Mouse (Mus musculus) ovary, adult 18-20 months (tissue): ENCODE results near the gene Man1b1.
A peak's percentile ranks its signal among the peaks of the same experiment; 100 is the strongest.

Experiments
- DNase-seq: peaks from one replicate; pipeline ENCODE4 v3.0.0; 2022; ENCODE audit warnings: low spot score, mixed read lengths

Man1b1 gene

DNA sequence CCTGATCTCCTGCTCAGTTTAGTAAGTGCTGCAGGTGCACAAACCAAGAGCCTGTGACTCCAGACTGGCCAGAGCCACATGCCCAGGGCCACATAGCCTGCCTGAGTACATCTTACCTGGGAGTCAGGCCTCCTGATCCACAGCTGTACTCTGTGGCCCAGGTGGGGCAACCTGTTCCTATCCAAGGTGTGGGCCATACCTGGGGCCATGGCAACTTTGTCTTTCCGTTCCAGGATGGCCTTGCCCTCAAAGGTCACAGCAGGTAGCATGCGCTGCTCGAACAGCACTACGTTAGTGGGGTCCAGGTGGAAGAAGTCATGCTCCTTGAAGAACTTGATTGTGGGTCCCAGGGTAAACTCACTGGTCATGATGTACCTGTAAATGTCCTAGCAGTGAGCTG is 32.2 kb downstream of the Man1b1 start:
- no peak for DNase-seq

DNA sequence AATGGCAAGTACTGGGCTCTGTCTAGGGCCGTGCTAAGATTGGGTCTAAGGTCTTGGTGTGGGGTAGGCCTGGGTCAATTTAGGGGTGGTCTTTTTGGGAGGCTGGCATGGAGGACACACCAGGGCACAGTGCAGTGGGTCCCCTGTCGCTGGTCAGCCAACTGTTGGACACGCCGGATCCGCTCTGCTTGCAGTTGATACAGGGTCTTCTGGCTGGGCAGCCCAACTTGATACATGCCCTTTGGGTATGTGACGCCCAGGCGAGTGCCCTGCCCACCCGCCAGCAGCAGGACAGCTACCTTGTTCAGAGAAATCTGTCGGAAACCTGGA is 32.6 kb downstream of the Man1b1 start:
- DNase-seq, result no peak

DNA sequence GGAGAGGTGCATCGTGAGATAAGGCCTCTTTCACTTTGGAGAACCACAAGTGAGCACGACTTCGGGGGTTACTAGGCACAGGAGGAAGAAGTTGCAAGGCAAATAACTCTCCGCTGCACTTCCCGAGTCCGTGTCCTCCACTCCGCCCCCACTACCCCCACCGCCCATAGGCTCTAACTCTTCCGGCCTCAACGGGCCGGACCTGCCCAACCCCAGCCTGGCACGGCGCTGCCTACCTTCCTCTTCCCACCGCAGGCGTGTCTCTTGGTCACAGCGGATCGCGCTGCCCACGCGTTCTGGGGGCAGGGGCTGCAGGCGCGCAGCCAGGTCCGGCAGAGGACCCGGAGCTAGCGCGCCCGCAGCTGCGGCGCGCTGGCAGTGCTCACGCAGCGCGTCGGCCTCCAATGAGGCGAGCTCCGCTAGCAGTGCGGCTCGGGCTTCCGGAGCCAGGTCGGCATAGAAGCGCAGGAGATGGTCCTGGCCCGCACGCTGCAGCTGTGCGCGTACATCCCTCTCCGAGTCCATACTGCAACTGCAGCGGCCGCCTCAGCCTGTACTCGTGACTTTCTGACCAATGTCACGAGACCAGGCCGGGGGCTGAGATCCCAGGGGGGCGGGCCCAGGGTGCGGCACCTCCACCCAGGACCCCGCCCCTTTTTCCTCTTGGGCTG is 33.1 kb downstream of the Man1b1 start, which contains the start of gene Uap1l1:
Uap1l1 (minus strand) TSS at position 592 of the 671 bp plus-strand sequence.
- DNase-seq, result peak; percentile 78

DNA sequence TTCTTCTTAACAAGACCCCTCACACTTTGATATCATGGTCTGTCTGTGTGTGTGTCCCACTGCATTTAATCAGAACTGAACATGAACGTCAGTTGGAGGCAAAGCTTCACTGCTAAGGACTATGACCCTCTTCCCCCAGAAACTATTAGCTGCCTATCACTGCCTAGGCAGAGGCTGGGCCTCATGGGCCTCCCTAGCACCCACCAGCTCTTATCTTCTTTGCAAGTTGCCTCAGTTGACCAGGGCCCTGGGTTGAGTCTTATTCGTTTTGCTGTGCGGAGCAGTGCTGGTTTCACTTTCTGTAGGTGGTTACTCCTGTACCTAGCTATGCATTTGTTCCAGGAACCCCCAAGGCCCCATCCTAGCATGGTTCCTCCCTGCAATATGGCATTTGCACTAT is 37.9 kb downstream of the Man1b1 start:
- DNase-seq, result no peak

DNA sequence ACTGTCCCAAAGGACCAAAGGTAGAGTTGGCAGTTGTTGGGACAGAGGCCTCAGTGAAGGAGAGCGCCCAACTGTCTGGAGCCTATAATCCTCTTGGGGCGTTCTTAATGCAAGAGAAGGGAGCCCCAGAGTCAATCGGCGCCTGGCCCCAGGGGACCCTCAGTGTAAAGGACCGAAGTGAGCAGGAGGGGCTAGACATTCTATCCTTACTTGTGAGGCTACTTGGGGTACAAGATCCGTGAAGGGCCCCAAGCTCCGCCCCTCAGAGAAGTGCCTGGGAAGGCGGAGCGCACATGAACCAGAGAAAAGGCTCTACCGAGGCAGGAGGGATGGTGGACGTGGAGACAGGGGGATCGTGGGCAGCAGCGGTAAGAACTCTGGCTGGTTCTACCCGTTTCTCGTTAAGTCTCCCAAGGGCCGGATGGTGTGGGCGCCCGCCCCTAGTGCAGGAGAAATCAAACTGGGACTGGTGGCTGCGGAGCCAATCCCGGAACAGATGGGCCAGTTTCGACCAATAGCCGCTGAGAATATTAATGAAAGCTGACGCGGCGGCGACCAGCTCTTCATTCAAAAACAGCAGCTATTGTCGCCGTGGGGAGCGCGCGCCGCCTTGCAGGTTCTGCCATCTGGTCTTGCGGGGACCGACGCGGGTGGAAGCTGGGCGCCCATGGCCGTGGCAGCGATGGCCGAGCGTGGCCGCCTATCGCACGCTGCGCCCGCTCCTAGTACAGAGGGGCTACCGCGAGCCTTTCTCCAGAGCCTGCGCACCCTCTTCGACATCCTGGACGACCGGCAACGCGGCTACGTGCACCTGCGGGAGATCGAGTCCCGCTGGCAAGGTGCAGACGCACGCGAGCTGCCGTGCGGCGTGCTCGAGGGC is 39.9 kb downstream of the Man1b1 start, which contains the start of gene Sapcd2:
Sapcd2 (plus strand) TSS at position 558 of the 880 bp plus-strand sequence.
- DNase-seq, result peak; percentile 75

DNA sequence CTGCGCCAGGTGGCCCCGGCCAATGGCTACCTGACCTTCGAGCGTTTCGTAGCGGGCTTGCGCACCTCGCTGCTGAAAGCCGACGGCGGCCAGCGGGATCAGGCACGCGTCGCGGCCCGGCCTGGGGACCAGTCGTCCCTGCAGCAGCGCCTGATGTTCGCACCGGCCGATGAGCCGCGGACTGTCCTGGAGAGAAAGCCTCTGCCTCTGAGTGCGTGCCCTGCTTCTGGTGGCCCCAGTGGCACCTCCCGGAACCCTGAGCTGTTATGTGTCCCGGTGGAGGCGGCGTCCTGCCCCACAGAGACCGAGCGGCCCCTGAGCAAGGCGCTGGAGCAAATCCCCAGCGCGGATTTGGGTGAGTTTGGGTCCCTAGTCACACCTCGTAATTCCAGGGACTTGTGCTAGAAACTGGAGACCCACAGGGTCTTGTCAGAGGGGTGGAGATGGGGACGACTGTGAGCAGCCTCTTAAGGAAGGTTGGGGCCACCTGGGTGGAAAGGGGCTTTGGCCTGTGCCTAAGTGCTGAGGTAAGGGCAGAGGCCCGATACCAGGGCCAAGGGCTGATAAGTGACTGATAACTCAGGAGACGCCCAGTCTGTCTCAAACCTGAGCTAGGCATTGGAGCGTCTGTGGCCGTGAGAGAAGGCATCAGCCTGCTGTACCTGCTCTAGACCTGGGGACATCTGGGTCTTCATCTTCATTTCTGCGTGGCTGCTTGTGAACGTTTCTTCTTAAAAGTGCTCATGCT is 40.7 kb downstream of the Man1b1 start:
- no peak for DNase-seq

DNA sequence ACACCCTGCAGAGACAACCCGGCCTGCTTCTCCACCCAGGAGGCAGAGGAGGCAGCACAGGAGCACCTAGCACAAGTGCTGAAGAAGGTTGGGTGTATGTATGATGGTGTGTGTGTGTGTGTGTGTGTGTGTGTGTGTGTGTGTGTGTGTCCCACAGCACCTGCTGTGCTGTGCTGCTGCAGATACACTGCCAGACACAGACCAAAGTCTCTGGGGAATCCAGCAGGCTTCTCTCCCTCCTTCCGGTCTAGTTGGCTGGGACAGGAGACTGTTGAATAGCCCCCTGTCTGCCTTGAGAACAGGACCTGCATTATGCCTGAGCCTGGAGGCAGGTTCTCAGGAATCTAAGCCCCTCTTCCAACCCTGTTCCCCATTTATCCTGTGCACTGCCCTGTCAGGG is 41.3 kb downstream of the Man1b1 start:
- no peak for DNase-seq

DNA sequence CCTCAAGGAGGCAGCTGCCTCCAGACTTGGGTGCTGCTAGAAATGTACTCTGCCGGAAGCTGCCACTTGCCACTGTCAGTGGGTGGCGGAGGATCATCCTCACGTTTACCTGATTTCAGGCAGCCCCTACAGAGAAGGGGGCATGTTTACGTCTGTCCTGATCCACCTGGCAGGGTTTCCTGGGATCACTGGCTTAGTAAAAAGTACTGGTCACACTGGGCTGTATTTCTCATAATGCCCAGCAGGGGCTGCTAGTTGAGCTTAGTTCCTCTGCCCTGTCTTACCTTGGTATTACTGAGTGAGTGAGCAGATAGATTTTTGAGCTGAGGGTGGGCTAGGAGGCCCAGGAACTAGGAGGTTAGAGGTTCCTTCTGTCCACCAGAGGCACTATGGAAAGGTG is 44.5 kb downstream of the Man1b1 start:
- DNase-seq, result no peak

DNA sequence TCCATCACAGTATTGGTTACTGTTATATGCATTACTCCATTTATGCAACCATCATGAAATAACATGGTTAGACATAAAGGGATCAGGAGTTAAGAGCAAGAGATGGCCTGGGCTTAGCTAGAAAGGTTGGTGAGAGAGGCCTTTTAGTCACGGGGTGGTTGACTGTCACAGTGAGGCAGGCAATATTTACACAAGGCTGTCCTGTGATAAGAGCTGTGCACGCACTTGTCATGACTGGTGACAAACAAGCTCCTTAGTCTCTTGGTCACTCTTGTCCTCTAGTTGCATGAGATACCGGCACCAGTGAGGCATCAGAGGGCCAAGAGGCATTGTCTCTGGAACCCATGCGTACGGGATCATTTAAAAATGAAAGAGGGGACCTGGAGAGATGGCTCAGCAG is 52.4 kb downstream of the Man1b1 start:
- DNase-seq, result no peak

DNA sequence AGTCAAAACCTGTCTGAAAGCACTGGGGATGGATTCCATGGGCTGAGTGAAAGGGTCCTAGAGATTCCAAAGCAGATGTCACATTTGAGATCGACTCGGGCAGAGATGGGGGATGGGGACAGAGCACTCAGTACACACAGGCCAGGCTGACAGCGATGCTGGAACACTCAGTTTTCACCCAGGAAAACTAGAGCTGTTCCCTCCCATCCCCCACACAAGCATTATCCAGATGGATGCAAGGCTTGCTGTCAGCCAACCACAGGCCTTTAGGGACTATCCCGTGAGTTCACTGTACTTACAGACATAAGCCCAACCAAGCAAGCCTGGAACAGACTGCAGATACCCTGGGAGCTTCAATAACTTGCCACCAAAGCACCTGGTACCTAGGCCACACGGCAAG is 59.1 kb downstream of the Man1b1 start:
- no peak for DNase-seq

DNA sequence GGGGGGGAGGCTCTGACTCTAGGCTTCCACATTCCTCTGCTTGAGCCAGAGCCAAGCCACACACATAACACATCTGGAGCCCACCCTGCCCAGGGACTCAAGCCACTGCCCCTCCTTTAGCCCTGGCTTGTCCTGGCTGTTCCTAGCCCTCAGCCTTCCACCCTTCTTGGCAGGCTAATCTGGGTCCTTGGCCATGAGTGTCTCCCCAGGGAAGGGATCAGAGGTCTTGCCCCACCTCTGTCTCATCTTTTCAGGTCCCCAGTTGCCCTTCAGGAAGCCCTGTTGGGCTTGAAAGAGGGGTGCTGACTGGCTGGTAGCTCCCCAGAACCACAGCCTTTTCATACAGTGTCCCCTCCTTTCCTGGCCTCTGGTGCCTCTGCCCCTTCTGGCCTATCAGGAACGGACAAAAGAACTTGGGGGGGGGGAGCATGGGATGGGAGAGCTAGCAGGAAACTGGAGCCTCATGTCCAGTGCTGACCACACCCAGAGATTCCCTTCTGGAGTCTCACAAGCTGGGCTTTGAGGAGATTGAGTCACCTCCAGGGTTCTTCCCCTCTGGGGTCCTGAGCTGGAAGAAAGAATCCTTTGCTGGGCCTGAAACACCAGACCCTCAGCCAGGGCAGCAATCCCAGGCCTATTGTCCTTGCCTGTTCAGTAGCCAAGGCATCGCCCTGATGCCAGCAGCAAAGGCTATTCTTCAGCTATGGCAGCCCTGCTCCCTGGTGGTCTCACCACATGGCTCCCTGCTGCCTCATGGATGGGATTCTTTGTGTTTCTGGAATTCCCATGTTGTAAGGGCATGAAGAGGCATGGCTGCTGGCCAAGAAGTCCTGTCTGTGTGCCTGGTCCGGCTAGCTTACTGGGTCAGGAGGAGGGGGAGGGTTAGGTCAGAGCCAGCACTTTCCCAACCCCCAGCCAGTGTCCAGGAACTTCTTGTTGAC is 62.4 kb downstream of the Man1b1 start:
- DNase-seq, result no peak

DNA sequence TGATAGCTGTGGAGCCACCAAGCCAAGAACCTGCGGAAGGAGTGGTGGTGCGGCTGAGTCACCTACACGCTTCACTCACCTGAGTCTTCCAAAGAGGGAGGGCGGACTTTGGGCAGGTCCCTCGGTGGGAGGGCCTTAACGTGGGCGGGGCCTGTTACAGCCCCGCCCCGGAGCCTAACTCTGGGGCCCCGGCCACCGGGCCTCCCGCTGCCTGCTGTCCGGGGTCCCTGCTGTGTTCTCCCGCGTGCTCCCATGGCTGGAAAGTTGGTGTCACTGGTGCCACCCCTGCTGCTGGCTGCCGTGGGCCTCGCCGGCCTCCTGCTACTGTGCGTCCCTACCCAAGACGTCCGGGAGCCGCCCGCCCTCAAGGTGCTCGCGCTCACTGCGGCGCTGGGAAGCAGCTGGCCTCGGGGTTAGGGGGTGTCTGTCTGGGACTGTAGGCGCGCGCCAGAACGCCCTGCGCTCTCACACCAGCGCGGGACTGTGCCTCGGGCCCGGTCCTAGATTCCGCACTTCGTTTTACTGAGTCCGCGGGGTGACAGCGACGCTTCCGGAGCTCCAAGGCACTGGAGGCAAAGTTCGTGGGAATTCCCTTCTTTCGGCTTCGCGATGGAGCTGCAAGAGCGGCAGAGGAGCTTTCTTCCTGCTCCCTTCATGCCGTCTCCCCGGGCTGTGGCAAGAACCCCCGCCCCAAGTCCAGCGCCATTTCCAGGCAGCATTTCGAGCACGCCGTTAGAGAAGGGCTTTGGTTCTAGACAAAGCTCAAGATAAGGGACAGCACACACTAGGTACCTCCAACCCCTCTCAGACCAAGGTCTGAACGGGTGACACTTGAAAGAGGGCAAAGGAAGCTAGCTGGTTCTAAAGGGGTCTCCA is 63.8 kb downstream of the Man1b1 start, which contains the start of gene Entpd2:
Entpd2 (plus strand) TSS at position 154 of the 876 bp plus-strand sequence.
- DNase-seq, result no peak

DNA sequence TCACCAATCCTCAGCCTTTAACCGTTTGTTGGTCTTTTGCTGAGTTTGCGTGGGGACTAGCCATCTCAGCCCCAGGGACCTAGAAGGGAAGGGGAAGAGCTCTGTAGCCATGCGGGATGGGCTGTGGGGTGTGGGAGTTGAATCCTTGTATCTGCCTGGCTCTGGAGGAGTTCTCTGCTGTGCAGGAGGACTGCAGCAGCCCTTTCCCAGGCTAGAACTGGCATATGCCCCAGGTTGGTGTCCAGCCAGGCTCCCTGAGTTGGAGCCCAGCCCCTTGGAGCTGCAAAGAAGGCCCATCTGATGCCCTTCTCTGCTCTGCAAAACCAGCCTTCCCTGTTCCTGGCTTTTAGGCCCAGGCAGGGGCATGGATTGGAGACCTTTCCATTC is 64.5 kb downstream of the Man1b1 start:
- DNase-seq, result no peak

DNA sequence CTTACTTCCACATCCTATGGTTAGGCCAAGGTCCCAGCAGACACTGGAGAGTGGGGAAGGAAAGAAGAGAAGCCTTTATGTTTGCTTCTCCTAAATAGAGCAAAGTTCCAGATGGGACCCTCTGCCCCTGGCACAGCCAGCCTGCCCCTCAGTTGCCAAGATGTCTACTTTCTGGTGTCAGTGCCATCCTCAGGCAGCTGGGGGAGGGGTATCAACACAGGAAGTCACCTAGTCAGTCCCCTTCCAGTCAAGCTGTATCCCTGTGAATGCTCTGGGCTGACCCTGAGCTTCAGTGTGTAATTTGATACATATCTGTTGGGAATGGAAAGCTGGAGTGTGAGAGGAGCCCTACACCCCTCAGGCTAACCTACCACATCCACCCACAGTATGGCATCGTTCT is 64.9 kb downstream of the Man1b1 start:
- DNase-seq, result no peak

DNA sequence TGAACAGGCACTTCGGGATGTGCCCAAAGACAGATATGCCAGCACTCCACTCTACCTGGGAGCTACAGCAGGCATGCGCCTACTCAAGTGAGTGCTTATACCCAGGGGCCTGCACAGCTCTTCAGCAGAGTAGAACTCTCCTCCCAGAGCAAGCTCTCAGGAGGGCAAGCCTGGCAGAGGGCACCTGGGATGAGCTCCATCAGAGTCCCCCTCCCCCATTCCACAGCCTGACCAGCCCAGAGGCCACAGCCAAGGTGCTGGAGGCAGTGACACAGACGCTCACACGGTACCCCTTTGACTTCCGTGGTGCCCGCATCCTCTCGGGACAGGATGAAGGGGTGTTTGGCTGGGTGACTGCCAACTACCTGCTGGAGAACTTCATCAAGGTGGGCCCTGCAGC is 65.9 kb downstream of the Man1b1 start:
- no peak for DNase-seq

DNA sequence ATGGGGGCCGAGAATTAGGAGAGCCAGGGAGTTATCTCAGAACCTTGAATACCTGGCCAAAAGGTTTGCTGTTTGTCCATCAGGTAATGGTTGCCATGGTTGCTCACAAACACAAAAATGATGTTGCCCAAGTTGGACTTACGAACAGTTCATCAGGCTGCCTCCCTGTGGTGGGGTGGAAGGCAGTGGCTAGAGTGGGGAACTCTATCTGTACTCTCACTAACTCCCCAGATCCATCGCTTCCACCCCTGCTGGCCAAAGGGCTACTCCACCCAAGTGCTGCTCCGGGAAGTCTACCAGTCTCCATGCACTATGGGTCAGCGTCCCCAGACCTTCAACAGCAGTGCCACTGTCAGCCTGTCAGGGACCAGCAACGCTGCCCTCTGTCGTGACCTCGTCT is 66.9 kb downstream of the Man1b1 start, which contains the start of gene Npdc1:
Npdc1 (plus strand) TSS at position 301 of the 400 bp plus-strand sequence.
- DNase-seq, result no peak

DNA sequence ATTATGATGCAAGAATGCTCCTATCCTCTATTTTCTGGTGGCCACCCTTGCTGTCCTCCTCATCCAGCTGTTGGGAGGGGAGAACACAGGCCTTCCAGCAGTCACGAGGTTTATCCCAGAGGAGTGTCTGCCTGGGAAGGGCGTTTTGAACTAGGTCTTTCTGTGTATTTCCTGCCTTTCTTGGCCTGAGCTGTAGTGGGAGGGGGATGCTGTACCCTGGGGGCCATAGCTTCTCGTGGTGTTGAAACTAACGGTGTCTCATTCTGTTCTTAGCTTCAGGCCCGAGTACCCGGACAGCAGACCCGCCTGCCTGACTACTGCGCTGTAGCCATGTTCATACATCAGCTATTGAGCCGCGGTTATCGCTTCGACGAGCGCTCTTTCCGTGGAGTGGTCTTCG is 68.2 kb downstream of the Man1b1 start:
- DNase-seq, result no peak

DNA sequence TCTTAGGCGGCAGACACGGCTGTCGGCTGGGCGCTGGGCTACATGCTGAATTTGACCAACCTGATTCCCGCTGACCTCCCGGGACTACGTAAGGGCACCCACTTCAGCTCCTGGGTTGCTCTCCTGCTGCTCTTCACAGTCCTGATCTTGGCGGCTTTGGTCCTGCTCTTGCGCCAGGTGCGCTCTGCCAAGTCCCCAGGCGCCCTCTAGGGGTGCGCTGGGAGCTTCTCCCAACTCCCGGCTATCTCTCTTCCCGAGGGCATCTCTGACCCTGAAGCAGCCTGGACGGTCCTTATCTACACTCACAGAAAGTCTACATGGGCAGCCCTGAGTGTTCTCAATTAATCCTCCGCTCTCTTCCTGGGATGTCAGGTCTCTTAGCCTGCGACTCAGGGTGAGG is 68.6 kb downstream of the Man1b1 start:
- peak; percentile 59 for DNase-seq
